Mouse (Mus musculus) liver, adult 10 weeks (tissue): ENCODE results near the gene Magi2. TPM values are rescaled to one million over a fixed set of nuclear protein-coding genes. Genes with fewer than 3 reads are reported as not detected.

Experiments
- polyA plus RNA-seq: library from polyadenylated mRNA; stranded (reverse); fragments of 350-450 nt; fragmentation: Illumina TruSeq; extraction: RNeasy Lipid Tissue Mini Kit (QIAGEN cat#74804); gene quantifications from one replicate; pipeline ENCODE4 v1.2.3, GENCODE M21; 2014; ENCODE audit warnings: low read depth, low replicate concordance

Magi2 gene
- 0.13 TPM for polyA plus RNA-seq

GRCm38 (mm10) chr5:19226866-19227243 is at the start of gene Magi2:
Gene Magi2 (plus strand): TSS chr5:19227036.

